Mouse (Mus musculus): ENCODE data around the gene Gm20388.

Gene Gm20388

DNA sequence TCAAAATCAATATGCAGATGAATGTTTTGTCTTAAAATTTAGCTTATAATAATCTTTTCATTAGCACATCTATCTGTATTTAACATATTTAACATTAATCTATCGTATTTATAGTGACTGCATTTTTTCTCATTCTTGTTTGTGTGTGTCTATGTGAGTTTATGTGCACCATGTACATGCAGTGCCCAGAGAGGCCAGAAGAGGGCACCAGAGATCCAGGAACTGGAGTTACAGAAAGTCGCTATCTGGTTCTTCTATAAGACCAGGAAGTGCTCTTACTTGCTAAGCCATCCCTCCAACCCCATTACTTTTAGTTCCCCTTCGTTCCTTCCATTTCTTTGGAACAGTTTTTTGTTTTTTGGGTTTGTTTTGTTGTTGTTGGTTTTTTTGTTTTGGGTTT is 2213.7 kb downstream of the Gm20388 start:
- DNase-seq, result no peak

DNA sequence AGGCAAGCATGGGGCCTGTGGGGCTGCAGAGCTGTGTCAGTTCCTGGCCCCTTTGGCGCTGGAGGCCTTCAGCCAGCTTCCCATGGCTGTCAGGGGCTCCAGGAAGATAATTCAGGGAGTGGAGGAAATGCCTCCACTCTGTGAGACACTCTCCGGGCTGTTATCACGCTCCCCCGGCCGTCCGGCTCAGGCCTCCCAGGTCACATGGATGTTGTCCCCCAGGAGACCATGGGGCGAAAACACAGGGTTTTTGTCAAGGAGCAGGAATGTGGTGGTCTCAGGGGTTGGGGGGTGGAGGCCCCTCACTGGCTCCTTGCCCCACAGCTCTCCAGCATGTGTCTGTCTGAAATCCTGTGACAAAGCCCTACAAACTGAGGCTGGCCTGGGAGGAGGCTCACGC is 2216.0 kb downstream of the Gm20388 start:
- DNase-seq, result peak; percentile 49

DNA sequence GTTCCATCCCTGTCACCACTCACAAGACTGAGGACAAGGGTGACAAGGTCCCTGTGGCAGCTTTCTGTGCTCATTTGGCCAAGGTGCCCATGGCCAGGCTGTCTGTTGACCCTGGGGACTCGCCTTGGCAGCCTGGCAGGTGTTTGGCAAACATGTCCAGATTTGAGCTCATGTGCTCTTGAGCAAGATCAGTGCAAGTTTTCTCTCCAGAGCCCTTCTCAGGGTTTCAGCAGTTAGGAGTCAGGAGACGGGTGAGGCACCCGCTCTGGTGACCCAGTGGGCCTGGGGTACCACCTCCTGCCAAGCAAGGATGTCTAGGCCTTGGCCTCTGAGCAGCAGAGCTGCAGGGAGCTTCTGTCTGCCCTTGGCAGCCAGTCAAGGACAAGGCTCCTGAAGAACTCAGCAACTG is 2223.5 kb downstream of the Gm20388 start:
- DNase-seq, result no peak

DNA sequence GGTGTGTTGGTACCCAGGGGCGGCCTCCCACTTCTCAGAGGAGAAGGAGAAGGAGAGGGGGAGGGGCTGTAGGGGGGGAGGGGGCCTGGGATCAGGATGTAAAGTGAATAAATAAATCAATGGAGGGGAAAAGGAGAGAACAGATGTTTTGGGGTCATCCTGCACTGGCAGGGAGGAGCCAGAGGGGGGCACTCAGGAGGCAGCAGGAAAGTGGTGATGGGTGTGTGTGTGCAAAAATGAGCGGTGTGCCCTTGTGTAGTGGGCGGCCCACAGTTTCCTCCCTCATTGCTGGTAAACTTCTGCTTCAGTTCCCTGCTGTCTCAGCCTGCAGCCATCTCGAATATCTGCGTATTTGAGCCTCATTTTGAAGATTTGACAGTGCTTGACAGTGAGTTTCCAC is 2224.9 kb downstream of the Gm20388 start:
- no peak for DNase-seq

DNA sequence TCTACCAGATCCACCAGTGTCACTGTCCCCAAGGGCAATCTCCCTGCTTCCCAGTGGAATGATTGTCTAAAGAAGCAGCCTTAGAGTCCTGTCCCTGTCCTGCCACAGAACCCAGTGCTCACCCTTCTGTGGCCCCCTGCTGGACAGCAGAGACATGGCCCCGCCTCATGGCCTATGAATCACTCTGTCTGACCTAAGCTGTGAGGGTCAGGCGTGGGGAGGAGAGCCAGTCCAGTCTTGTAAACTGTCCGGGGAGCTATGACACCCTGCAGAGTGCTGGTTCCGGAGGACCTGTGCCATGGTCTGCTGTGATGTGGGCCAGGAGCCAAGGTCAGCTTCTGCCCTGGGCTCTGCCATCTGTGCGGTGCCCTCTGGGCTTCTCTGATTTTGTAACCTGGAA is 2229.1 kb downstream of the Gm20388 start:
- DNase-seq, result peak; percentile 86

DNA sequence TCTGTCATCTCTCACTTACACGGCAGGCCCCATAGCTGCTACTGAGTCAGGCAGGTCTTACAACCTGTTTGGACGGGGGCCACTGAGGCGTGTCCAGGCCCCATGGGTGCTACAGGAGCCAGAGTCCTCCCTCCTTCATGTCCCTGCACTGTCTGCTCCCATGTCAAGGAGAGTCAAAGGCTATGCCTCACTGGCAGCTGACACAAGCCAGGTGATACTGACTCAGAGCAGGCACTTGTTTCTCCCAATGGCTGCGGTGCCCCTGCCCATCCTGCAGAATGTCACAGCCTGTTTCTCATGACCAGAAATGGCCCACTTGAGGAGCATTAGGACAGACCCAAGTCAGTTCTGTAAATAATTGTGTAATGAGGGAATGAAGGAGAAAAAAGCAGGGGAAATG is 2229.8 kb downstream of the Gm20388 start:
- no peak for DNase-seq

DNA sequence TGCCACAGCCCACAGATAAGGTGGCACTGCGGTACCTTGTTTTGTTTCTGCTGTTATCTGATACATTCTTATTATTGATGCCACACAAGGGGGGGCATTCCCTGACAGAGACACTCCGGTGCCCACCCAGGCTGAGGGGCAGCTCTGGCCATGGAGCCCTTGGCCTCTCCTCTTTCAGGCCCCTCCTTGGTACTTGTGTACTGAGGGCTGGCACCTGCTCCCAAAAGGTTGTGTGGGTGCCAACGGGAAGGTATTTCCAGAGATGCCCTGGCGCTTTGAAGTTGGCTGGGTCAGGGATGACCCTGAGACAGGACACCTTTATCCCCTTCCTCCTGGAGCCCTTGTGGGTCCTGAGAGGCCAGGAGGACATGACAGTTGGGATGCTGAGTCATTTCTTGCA is 2231.8 kb downstream of the Gm20388 start:
- DNase-seq, result no peak

DNA sequence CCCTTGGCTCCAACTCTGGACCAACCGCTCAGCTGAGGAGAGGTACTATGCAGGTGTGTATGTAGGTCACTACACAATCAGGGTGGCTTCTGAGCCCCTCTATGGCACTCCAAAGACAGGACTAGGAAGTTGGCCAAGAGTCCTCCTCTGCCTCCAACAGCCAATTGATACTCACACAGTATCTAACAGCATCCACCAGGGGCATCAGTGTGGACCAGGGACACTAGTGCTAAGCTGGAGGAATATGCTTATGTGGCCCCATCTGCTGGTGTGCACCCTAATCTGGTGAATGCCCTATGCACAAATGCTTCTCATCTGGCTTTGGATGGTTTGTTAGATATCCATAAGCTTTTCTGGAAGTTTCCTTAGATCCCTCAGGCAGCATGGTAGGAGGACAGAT is 2232.6 kb downstream of the Gm20388 start:
- DNase-seq, result no peak

DNA sequence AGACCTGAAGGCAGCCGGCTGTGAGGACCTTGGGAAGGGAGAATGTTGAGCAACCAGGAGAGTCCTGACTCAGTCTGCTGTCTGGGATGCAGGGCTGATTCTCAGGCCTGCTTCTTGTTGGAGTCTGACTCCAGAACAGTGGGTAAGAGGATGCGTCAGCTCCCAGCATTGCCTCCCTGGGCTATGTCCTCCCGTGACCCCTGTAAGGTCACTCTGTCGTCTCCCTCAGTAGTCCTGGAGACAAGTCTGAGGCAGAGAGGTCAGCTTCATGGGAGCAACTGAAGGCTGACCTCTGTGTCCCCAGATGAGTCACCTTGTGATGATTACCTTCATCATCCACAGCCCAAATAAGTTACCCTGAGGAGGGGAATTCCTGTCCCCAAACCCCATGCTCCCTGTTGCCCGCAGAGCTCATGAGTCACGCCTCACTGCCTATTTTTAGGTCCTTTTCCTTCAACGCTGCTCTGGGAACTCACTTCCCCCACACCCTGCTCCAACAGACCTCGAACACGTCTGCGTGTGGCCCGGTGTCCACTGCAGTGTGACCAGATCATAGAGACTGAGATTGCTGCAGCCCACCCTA is 2234.2 kb downstream of the Gm20388 start:
- DNase-seq, result no peak

DNA sequence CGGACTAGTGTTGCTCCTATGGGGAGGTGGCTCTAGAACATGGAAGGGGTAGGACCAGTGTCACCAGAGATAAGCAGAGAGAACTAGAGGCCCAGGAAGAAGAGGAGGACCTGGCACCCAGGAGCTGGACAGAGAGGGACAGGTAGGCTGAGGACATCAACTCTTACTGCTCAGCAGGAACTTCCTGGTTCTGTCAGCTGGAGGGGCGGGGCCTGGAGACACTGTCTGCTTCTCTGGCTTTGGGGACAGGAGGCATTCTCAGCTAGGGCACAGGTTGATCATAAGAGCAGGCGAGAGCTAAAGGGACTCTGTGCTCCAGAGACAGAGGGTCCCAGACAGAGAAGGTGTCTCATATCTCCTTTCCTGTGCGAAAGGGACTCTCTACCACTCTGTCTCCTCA is 2238.4 kb downstream of the Gm20388 start:
- no peak for DNase-seq

DNA sequence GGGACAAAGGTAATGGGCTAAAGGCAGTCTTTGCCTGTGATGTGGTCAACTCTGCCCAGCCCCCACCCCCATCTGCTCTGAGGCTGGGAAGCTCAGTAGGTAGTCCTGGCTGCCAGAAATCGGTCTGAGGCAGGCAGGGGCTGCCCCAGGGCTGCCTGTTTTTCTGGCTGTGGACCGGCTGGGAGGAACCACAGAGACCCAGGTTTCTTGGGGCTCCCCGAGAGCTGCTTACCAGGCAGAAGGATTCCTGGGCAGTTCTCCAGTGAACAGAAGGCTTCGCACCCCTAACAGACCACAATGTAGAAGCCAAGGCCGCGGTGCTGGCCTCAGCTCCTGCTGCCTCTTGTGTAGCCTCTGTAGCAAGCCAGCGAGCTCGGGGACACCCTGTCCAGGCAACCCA is 2239.0 kb downstream of the Gm20388 start:
- no peak for DNase-seq

DNA sequence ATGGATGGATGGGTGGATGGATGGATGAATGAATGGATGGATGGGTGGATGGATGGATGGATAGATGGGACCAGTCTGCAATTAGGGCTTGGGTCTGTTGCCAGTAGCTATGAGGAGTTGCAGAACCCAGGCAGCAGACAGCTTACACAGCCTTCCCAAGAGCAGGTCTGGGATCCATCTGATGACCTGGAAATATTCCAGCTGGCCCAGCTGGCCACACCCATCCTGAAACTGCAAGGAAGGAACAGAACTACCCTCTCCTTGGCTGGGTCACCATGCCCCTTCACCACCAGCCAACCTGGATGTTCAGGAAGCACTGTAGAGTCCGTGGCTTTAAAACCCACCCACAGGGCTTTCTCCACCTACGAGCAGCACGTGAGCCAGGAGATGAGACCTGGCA is 2240.9 kb downstream of the Gm20388 start:
- no peak for DNase-seq

DNA sequence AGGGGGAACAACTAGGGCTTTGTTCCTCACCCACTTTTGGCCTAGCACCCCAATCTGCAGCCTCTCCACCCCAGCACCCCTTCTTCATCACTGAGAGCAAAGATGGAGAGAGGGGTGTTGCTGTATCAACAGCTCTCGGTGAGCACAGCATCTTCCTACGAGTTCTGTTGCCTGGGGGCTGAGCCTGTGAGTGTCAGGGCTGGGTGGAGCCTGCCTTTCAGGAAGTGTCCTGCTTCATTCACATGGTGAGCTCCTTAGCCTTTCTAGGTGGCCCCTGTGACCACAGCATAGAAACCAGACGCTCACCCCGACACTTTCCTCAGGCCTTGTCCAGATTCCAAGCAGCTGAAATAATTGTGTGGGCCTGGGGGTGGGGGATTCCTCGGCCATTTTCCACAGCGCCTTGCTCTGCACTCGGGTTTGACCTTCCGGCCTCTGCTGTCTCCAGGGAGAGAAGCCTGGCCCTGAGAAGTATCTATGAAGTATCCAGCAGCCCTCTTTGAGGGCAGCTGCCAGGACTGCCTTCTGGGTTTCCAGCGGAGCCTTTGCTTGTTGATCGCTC is 2244.5 kb downstream of the Gm20388 start:
- DNase-seq, result peak; percentile 56

DNA sequence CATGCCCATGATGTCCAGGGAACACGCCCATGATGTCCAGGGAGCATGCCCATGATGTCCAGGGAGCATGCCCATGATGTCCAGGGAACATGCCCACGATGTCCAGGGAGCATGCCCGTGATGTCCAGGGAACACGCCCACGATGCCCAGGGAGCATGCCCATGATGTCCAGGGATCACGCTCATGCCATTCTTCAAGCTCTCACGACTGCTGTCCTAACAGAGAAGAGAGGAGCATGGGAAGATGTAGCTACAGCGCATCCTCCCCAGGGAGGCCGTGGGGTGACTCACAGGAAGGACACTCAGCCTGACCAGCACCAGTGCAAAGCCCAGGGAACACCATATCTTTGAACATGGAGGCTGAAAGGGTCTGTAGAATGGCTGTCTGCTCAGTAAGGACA is 2245.3 kb downstream of the Gm20388 start:
- DNase-seq, result no peak

DNA sequence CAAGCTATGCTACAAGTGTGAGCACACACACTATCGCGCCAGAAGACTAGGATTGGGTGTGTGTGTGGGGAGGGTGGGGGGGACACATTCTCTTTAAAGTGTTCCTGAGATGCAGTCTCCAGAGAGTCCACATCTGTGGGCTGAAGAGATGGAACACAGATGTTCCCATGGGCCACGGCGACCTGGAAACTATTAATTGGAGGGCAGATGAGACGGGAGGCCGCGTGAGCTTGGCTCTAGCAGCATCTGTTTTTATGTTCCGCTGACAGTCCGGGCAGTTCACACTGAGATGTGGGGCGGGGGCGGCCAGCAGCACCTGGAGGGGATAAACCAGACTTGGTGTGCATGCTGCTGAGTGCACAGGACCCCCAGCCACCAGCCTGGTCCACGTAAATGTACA is 2247.0 kb downstream of the Gm20388 start:
- no peak for DNase-seq

DNA sequence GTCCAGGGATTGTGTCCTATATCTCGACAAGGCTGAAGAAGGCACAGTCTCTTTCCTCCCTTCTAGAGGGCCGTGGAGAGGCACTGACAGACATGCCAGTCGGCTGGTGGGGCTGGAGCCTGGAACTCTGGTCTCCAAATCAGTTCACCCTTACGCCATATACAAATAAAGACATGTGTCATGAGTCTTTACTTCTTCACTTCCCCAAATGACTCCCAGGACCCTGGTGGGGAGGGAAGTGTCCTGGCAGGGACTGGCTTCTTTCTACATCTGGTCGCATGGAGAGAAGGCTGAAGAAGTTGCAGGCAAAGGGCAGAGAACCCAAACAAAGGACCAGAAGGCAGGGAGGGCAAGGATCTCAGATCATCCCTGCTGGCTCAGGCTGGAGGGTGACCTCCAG is 2249.5 kb downstream of the Gm20388 start:
- no peak for DNase-seq

DNA sequence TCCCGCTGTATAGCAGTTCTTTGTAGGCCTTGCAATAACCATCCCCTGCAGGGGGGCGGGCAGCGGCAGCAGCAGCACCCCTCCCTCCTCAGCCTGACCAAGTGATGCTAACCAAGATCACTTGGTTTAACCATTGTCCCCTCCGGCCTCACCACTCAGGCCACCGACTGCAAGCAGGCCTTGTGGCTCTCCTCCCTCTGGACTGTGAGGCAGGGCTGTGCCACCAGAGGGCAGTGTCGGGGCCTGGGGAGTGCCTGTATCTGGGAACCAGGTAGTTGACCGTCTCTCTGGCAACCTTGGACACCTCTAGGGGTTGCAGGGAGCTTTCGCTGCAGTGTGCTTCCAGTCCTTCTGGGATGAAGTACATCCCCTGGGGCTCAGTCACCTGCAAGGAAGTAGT is 2252.4 kb downstream of the Gm20388 start:
- DNase-seq, result peak; percentile 88

DNA sequence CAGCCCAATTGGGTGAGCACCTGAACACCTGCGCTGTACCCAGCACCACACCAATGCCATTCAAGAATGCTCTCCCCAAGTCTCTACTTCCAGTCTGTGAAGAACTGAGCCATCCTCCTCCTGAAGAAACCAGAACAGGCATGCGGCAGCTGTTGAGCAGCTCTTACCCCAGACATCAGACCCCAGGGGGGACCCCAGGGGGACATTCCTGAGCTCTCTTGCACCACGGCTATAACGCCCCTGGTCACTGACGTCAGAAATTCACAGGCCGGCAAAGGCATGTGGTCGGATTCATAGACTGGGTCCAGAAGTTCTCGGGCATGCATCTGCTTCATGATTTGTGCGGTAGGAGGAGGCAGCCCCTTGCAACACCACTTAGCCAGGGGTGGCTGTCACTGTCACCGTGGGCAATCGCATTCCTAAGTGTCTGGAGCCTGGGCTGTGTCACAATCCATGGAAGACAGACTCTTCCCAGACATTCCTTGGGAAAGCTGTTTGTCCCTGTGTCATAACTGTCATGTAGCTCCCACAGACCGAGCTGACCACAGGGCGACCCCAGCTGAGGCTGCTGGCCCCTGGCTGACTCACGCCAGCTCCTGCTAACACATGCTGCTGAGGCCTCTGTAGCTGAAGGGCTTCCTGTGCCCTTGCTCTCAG is 2256.7 kb downstream of the Gm20388 start:
- peak; percentile 56 for DNase-seq

DNA sequence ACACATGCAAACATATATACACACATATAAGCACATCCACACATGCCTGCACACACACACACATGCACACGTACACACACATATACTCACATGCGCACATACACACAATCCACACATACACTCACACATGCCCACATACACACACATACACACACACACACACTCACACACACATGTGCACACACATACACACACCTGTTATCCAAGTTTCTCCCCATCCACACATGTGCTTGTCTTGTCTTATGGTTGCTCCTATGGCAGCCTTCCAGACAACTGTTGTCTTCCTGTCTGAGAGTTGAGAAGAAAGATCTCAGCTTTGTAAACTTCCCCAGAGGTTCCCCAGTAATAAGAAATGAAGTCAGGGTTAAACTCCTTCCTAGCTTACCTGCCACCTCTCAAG is 2258.8 kb downstream of the Gm20388 start:
- no peak for DNase-seq

DNA sequence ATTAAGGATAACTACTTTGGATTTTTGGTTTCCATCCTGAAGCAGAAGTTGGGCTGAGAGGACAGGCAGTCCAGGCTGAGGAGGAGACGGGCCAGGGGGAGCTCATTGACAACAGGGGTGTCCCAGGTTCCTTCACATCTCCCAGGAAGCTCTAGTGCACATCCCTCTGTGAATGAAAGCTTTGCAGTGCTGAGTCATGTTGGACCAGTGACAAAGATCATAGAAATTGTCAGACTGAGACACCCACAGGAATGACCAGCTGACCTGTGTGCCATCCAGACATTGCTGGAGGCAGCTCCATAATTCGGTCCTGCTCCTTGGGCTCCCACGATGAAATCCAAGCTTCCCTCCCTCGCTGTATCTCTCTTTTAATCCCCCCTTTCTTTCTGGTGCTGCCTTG is 2261.2 kb downstream of the Gm20388 start:
- no peak for DNase-seq

DNA sequence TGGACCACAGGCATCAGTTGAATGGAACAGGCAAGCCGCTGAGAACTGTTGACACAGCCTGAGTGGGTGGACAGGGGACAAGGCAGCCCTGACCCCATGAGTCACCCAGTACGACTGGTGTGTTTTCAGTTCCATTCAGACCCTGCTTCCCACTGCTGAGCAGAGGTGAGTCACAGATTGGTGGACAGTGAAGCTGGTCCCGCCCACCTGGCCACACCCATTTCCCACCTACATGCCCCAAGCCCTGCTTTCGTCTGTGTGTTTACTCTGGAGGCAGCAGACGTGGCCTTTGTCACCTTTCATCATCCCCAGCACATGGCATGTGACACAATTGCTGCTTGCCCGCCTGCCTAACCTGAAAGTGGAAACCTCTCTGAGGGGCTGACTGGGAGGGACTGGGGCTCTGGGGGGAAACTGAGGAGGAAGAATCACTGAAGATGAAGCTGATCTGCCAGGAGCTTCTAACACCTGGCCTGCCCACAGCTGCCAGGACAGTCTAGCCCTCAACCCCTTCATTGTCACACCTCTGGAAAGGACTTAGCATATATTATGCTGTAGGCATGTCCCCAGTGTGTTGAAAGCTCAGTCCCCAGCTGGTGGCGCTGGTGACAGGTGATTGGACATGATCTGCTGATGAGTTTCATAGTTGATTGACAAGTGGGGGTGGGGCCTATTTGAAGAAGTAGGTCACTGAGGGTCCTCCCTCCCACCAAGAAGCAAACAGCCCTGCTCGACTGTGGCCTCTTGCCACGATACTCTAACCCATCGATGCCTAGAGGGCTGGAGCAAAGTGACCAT is 2263.7 kb downstream of the Gm20388 start:
- no peak for DNase-seq

DNA sequence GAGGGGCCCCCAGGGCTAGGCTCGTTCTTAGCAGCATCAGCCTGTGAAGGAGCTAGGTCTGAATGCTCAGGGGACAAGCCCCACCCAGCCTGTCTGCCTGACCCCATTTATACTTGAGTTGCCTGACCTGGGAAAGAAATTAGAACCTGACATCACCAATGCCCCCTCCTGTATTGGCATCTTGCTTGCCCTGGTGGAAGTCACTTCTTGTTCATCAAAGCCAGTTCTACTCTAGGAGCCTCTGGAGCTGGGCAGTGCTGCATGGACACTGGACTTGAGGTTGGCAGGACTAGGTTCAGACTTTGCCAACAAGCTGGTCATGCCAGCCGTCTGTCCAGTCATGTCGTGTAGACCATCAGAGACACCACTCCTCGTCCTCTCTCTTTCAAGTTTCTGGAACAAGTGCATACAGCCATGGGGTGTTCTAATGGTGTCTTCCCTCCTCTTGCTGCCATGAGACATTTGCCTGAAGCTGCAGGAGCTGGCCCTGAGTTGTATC is 2267.8 kb downstream of the Gm20388 start:
- DNase-seq, result no peak

DNA sequence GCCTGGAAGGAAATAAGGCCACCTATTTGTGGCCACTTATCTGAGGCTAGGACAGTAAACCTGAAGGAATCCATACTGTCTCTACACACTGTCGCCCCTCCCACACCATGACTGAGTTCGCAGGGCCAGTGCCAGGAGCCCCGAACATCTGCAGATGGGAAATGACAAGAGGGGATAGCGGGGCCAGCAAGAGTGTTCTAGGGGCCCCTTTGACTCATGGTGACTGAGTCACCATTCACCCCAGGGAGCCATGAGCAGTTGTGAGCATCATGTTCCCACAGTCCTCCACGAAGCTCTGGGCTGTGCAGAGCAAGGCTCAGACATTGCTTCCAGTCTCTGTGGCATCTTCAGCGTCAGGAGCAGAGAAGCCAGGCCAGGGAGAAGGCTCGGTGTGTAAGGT is 2268.7 kb downstream of the Gm20388 start:
- DNase-seq, result no peak

DNA sequence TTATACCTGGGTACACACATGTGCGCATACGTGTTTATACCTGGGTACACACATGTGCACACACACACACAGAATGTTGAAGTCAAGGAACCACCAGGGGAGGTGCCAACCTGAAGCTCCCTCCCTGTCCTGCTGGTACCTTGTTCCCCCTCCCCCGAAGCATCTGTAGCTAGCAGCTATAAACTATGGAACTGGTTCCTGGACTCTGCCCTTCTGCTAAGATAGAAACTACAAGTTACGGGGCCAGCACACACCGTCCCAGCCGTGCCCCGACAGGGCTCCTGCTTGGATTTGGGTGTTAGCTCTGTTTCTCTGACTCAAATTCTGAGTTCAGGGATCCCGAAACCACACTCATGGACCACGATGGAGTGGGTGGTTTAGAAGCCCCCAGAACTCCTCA is 2269.5 kb downstream of the Gm20388 start:
- DNase-seq, result no peak
